Mouse (Mus musculus): ENCODE measurements around the gene Papss2.

Gene Papss2

GRCm38 (mm10) chr19:32599436-32599835, 3.8 kb downstream of the Papss2 start:
- DNase-seq (ENCODE audit: low spot score in 2 of 2) = no peak

- no peak for DNase-seq (ENCODE audit: low spot score in 2 of 2)
Measured at GRCm38 (mm10) chr19:32601033-32601770, 5.6 kb downstream of the Papss2 start.

- no peak for DNase-seq (ENCODE audit: low spot score in 2 of 2)
Measured at GRCm38 (mm10) chr19:32603466-32603865, 7.9 kb downstream of the Papss2 start.

- DNase-seq (ENCODE audit: low spot score in 2 of 2) = no peak
Measured at GRCm38 (mm10) chr19:32604127-32604526, 8.5 kb downstream of the Papss2 start.

- no peak for DNase-seq (ENCODE audit: low spot score in 2 of 2)
Measured at GRCm38 (mm10) chr19:32604563-32605252, 9.1 kb downstream of the Papss2 start.

- DNase-seq (ENCODE audit: low spot score in 2 of 2) = no peak
Measured at GRCm38 (mm10) chr19:32606227-32606827, 10.7 kb downstream of the Papss2 start.

GRCm38 (mm10) chr19:32607036-32607435, 11.4 kb downstream of the Papss2 start:
- no peak for DNase-seq (ENCODE audit: low spot score in 2 of 2)

- DNase-seq (ENCODE audit: low spot score in 2 of 2) = no peak
Measured at GRCm38 (mm10) chr19:32611386-32612092, 15.9 kb downstream of the Papss2 start.

GRCm38 (mm10) chr19:32614046-32614771, 18.6 kb downstream of the Papss2 start:
- DNase-seq (ENCODE audit: low spot score in 2 of 2) = no peak

GRCm38 (mm10) chr19:32614772-32615099, 19.1 kb downstream of the Papss2 start:
- no peak for DNase-seq (ENCODE audit: low spot score in 2 of 2)

- no peak for DNase-seq (ENCODE audit: low spot score in 2 of 2)
Measured at GRCm38 (mm10) chr19:32616646-32617045, 21.1 kb downstream of the Papss2 start.

- DNase-seq (ENCODE audit: low spot score in 2 of 2) = no peak
Measured at GRCm38 (mm10) chr19:32619739-32620138, 24.1 kb downstream of the Papss2 start.

GRCm38 (mm10) chr19:32620859-32621445, 25.4 kb downstream of the Papss2 start:
- no peak for DNase-seq (ENCODE audit: low spot score in 2 of 2)

- no peak for DNase-seq (ENCODE audit: low spot score in 2 of 2)
Measured at GRCm38 (mm10) chr19:32622142-32622541, 26.6 kb downstream of the Papss2 start.

- DNase-seq (ENCODE audit: low spot score in 2 of 2) = no peak
Measured at GRCm38 (mm10) chr19:32626768-32627331, 31.3 kb downstream of the Papss2 start.

GRCm38 (mm10) chr19:32627631-32628030, 32.0 kb downstream of the Papss2 start:
- no peak for DNase-seq (ENCODE audit: low spot score in 2 of 2)

GRCm38 (mm10) chr19:32628572-32629132, 33.1 kb downstream of the Papss2 start:
- DNase-seq (ENCODE audit: low spot score in 2 of 2) = no peak

- DNase-seq (ENCODE audit: low spot score in 2 of 2) = no peak
Measured at GRCm38 (mm10) chr19:32634916-32635315, 39.3 kb downstream of the Papss2 start.

- DNase-seq (ENCODE audit: low spot score in 2 of 2) = no peak
Measured at GRCm38 (mm10) chr19:32637357-32638275, 42.0 kb downstream of the Papss2 start.

Measured in urinary bladder, adult 18-20 months (tissue).